Mouse (Mus musculus) spleen, adult 2 months (tissue): ENCODE measurements around the gene Scarf1. TPM values are rescaled to one million over a fixed set of nuclear protein-coding genes. Genes with fewer than 3 reads are reported as not detected.

Experiments used
- DNase-seq, 2 experiments: peaks; one replicate each; pipeline versions ENCODE4 v3.0.0 to v3.0.0-alpha.2; 2012 to 2021; ENCODE audit warnings: low spot score in 2 of 2, low read depth in 1 of 2
- H3K27ac ChIP-seq: fragments of 200-500 bp; 2 replicates; pipeline ENCODE4 v1.5.1; 2012; ENCODE audit warnings: low read length, inconsistent platforms; ENCODE audit not compliant: insufficient read depth
- H3K27me3 ChIP-seq: fragments of 200-500 bp; 2 replicates; pipeline ENCODE4 v1.6.1; 2012; ENCODE audit warnings: mild to moderate bottlenecking, moderate library complexity, low read length, inconsistent platforms; ENCODE audit not compliant: control insufficient read depth, insufficient read depth
- H3K36me3 ChIP-seq: fragments of 200-500 bp; 2 replicates; pipeline ENCODE4 v1.6.1; 2012; ENCODE audit warnings: mild to moderate bottlenecking, low read length, inconsistent platforms; ENCODE audit not compliant: control insufficient read depth, insufficient read depth
- H3K4me1 ChIP-seq: fragments of 200-500 bp; 2 replicates; pipeline ENCODE4 v1.6.1; 2011; ENCODE audit warnings: inconsistent platforms; ENCODE audit not compliant: control insufficient read depth, insufficient read depth, insufficient read length
- H3K4me3 ChIP-seq: fragments of 200-500 bp; 2 replicates; pipeline ENCODE4 v1.5.1; 2011; ENCODE audit warnings: mild to moderate bottlenecking, inconsistent platforms; ENCODE audit not compliant: insufficient read depth, insufficient read length; ENCODE audit errors: extremely low read depth
- CTCF ChIP-seq: fragments of 200-500 bp; IDR thresholded peaks from 2 replicates; pipeline ENCODE4 v1.5.1; 2011; ENCODE audit warnings: mild to moderate bottlenecking, inconsistent platforms; ENCODE audit not compliant: insufficient read depth, insufficient read length, insufficient replicate concordance; ENCODE audit errors: extremely low read depth
- POLR2A ChIP-seq: fragments of 200-500 bp; IDR thresholded peaks from 2 replicates; pipeline ENCODE4 v1.6.1; 2011; ENCODE audit warnings: low read depth, low read length, inconsistent platforms
- WGBS: fragments of 180-500 bp; shearing (Covaris S2); methylation state at CpG from one replicate; pipeline ENCODE4 v1.1.7; 2018; 5-methylcytosine and 5-hydroxymethylcytosine counted together
- polyA plus RNA-seq: library from polyadenylated mRNA; depleted of rRNA; stranded (reverse); fragments of >200 nt; gene quantifications from 2 replicates; pipeline ENCODE4 v1.2.3, GENCODE M21; 2012; rRNA removed

Scarf1 gene
- 11.5 and 13.5 TPM in 2 replicates for polyA plus RNA-seq

GRCm38 (mm10) chr11:75513336-75513735, at the start of gene Scarf1:
Scarf1 (plus strand) TSS chr11:75513540.
- H3K27me3 ChIP-seq: no peaks in the 10 kb centered on the region
- TF ChIP-seq POLR2A (no peak), CTCF (no peak)
- H3K36me3 ChIP-seq: peaks cover 10% of the 10 kb centered on the region
- peaks cover 5% of the 10 kb centered on the region; the same call in 1 of the 2 replicates for H3K4me1 ChIP-seq
- 59% methylated on average over 8 of the region's 8 CpGs for WGBS
- no peak for DNase-seq
- H3K4me3 ChIP-seq: peak within 1 kb of the TSS; percentile 25; the same call in 1 of the 2 replicates
- H3K27ac ChIP-seq: no peak within 1 kb of the TSS

- Histone ChIP-seq H3K27me3 (no peaks in the 10 kb centered on the region), H3K27ac (no peak overlapping the region), H3K4me1 (peaks cover 18% of the 10 kb centered on the region; the same call in 1 of the 2 replicates), H3K4me3 (no peak overlapping the region), H3K36me3 (no peaks in the 10 kb centered on the region; the same call in 1 of the 2 replicates)
- no peak for TF ChIP-seq CTCF
- TF ChIP-seq POLR2A: no peak
- DNase-seq: no peak
- 85% methylated on average over 4 of the region's 4 CpGs for WGBS
Measured at GRCm38 (mm10) chr11:75463624-75464023, 49.7 kb upstream of the Scarf1 start.

- Histone ChIP-seq H3K27me3 (no peaks in the 10 kb centered on the region), H3K4me1 (peaks cover 10% of the 10 kb centered on the region; the same call in 1 of the 2 replicates), H3K27ac (no peak overlapping the region), H3K36me3 (no peaks in the 10 kb centered on the region; the same call in 1 of the 2 replicates), H3K4me3 (no peak overlapping the region)
- TF ChIP-seq POLR2A (no peak), CTCF (no peak)
- no peak for DNase-seq
- 88% methylated on average over 6 of the region's 6 CpGs for WGBS
Measured at GRCm38 (mm10) chr11:75464417-75464816, 48.9 kb upstream of the Scarf1 start.

- Histone ChIP-seq H3K27ac (no peak overlapping the region), H3K36me3 (no peaks in the 10 kb centered on the region; the same call in 1 of the 2 replicates), H3K4me1 (peaks cover 5% of the 10 kb centered on the region; the same call in 1 of the 2 replicates), H3K4me3 (no peak overlapping the region), H3K27me3 (no peaks in the 10 kb centered on the region)
- TF ChIP-seq POLR2A: no peak
- TF ChIP-seq CTCF: no peak
- 83% methylated on average over 6 of the region's 6 CpGs for WGBS
- no peak for DNase-seq
Measured at GRCm38 (mm10) chr11:75465051-75465450, 48.3 kb upstream of the Scarf1 start.

- Histone ChIP-seq H3K4me1 (peaks cover 5% of the 10 kb centered on the region; the same call in 1 of the 2 replicates), H3K4me3 (no peak overlapping the region), H3K27ac (no peak overlapping the region), H3K27me3 (no peaks in the 10 kb centered on the region), H3K36me3 (no peaks in the 10 kb centered on the region; the same call in 1 of the 2 replicates)
- DNase-seq: no peak
- 97% methylated on average over 4 of the region's 4 CpGs for WGBS
- TF ChIP-seq POLR2A: no peak
- no peak for TF ChIP-seq CTCF
Measured at GRCm38 (mm10) chr11:75466731-75467505, 46.4 kb upstream of the Scarf1 start.

- 18% methylated on average over 19 of the region's 19 CpGs for WGBS
- no peaks in the 10 kb centered on the region for H3K27me3 ChIP-seq
- DNase-seq: no peak
- H3K27ac ChIP-seq: no peak overlapping the region
- H3K4me1 ChIP-seq: no peaks in the 10 kb centered on the region; the same call in 1 of the 2 replicates
- peak overlapping the region; percentile 53 for H3K4me3 ChIP-seq
- TF ChIP-seq POLR2A: no peak
- no peak for TF ChIP-seq CTCF
- no peaks in the 10 kb centered on the region; the same call in 1 of the 2 replicates for H3K36me3 ChIP-seq
Measured at GRCm38 (mm10) chr11:75467512-75468215, 45.7 kb upstream of the Scarf1 start.

GRCm38 (mm10) chr11:75468410-75468809, 44.9 kb upstream of the Scarf1 start:
- no peak overlapping the region for H3K27ac ChIP-seq
- H3K36me3 ChIP-seq: no peaks in the 10 kb centered on the region; the same call in 1 of the 2 replicates
- peak overlapping the region; percentile 53; the same call in 1 of the 2 replicates for H3K4me3 ChIP-seq
- WGBS: 53% methylated on average over 7 of the region's 7 CpGs
- H3K4me1 ChIP-seq: no peaks in the 10 kb centered on the region; the same call in 1 of the 2 replicates
- H3K27me3 ChIP-seq: no peaks in the 10 kb centered on the region
- no peak for DNase-seq
- no peak for TF ChIP-seq CTCF
- no peak for TF ChIP-seq POLR2A
